Mouse (Mus musculus) WW6 (cell line): ENCODE results near the gene Mocs1.

Experiments
- DNase-seq: peaks from one replicate; pipeline ENCODE4 v3.0.0-alpha.2; 2013; ENCODE audit warnings: low read depth, low spot score

The Mocs1 gene

DNA sequence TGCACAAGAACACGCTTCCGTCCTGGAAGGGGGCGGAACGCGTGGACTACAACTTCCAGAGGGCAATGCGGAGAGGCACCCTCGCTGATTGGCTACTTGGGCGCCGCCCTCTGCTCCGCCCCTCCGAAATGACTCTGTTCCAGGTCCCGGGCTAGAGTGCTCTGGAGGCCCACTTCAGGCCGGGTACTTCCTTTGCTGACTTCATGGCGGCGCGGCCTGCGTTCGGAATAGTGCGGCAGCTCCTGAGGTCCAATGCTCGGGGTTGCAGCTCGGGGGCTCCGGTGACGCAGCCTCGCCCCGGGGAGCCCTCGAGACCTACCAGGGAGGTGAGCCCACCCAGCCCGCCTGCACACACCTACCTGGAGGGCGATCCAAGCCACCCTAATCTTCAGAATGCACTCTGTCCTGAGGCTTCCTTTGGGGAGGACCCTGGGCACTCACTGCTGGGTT lies at the start of gene Mocs1:
Gene Mocs1, plus strand, starts transcription at position 124 of the 450 bp plus-strand sequence.
- peak; percentile 79 for DNase-seq

DNA sequence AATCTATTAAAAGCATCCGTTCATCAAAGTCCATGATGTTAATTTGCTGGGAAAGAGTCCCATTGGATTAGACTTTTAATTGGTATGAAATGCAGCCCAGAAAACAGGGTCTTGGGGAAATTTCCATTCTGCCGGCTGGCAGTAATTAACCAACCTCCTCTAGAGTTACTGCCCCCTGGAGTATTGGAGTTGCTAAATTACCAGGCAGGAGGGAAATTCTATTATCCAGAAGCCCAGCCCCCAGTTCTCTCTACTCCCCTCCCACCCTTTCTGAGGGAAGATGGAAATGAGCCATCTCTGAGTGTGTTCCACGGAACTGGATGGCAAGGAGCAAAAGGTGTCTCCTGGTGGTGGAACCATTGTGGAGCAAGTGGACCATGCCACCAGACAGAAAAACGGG lies 48.5 kb upstream of the Mocs1 start:
- no peak for DNase-seq

DNA sequence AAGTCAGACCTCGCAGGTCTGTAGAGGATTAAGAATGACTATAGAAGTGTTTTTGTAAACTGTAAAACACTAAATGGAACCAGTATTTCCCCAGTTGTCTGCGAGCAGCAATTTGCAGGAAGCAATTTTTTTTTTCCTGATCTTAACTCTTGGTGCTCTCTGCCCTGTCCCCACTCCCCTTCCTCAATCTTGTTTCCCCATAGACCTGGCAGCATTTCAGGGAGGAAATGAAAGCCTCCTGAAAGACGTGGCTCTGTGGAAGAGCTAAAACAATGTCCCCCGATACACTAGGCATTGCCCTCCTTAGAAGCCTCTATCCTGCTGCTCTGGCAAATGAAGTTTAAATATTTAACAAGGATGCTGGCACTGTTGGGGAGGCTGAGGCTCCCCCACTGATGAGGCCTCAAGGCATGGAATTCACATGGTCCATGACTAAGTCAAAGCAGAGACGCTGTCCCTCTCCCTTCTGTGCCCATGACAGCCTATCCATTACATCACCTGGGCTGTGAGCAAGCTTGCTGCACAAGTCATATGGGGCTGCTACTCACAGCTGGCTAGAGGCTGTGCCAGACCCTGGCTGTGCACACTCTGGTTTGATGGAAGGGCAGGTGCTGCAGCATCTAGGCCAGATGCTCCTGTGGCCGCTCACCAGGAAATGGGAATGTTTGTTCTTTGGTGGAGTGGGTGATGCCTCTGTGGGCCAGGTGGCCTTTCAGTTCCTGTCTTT lies 43.8 kb upstream of the Mocs1 start:
- no peak for DNase-seq

DNA sequence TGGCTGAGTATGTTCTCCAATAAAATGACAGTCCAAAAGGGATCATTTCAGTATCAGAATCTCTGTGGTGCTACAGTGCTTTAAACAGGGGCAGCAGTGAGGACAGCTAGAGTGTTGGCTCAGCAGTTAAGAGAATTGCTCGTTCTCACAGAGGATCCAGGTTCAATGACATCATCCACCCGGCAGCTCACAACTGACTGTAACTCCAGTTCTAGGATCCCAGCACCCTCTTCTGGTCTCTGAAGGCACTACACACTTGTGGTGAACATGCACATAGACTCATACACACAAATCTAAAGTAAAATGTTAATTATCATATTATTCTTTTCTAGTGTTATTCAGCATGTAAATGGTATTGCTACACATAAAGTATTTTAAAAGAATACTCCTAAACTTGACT lies 40.4 kb upstream of the Mocs1 start:
- DNase-seq: no peak

DNA sequence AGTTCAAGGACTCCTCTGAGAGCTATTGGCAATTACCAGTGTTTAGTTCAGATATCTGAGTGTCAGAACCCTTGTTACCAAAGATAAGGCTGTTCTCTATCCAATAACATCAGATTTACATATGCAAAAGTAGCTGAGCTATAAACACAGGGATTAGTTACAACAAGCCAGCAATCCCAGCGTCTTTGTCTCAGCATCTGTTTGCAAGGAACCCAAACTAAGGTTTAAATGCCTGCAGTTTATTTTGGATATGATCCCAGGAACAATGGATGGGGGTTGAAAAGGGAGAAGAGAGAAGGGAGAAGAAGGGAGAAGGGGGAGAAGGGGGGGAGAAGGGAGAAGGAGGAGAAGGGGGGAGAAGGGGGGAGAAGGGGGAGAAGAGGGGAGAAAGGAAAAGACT lies 35.4 kb upstream of the Mocs1 start:
- DNase-seq: no peak

DNA sequence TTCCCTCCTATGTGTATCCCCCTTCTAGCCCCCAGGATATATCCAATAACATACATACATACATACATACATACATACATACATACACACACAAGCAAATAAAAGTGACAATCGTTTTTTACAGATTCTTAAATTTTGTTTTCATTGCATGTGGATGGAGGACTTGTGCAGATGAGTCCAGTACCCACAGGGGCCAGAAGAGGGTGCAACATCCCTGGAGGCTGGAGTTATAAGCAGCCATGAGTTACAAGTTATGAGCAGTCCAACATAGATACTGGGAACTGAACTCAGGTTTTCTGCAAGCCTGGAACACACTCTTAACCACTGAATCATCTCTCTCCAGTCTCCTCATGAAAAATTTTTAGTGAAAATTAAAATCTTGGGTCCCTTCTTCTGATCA lies 33.3 kb upstream of the Mocs1 start:
- no peak for DNase-seq

DNA sequence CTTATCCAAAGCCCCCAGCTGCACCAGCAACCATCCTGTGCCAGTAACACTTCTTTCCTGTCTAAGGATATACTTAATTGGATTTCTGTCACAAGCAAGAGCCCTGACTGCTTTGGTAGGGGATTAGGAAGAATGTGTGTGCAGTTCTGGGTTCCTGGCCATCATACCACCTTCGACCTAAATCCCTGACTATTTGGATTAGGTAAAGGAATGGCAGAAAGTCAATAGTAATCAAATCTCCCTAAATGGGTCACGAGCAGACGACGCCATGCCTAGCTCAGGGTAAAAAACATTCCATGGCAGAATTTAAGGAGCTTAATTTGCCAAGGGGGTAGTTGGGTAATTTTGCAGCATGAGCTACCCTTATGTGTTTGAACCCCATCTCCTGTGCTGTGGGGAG lies 28.6 kb upstream of the Mocs1 start:
- DNase-seq: no peak

DNA sequence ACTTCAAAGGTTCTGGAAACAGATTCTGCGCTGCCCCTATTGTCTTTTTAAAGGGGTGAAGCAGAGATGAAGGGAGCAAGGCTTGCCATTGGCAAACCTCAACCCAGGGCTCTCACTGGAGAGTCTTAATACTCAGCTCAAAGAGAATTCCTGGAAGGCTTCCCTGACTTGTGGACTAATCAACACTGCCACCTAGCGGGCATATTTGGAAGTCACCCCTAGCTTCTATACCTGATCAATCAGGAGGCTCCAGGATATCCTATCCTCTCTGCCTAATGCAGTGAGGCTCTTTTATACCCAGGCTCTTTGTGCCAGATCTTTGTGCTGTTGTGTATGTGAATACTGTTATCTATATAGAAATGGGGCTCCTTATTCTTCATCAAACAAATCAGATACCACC lies 28.0 kb upstream of the Mocs1 start:
- peak; percentile 36 for DNase-seq

DNA sequence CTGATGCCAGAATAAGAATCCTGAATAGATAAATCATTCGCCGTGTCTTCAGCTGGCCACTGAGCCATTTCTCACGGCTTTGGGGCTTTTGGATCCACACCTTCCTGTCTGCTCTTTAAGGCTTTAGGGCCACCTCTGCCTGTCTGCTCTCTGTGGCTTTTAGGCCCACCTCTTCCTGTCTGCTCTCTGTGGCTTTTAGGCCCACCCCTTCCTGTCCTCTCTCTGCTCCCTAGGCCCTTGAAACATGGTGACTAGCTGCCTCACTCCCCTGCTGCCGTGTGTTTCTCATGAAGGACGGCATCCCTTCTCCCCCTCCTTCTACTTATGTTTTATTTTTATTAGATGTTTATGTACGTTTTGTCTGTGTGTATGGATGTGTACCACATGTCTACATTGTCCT lies 25.0 kb upstream of the Mocs1 start:
- no peak for DNase-seq

DNA sequence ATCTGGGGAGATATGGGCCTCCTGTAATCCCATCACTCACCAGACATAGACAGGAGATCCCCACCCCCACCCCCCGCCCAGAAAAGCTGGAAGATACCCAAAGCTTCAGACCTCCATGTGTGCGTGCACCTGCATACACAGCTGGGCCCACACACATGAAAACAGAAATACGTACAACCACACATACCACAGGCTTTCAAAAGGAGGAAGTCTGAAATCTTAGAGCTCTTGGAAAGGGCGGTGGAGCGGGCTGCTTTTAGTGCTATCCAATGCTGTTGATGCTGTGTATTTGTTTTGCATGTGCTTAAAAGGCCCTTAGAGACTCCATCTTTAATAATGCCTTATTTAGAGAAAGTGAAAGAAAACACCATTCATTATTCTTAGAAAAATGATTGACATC lies 22.2 kb upstream of the Mocs1 start:
- no peak for DNase-seq

DNA sequence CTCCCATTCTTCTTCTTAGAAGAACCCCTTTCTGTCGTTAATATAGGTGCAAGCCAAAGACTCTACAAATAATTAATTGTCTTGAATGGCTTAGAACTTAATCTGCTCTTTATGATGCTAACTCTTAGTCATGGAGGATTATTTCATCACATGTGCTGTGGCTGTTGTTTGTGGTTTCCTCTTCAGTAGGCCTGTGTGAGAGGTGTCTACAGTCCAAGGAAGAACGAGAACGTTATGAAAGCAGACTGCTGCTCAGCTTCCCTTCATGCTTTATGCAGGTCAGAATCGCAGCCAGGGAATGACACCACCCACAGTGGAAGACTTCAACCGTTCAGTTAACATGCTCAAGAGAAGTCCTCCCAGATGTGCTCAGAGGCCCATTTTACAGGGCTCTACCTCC lies 15.2 kb upstream of the Mocs1 start:
- no peak for DNase-seq

DNA sequence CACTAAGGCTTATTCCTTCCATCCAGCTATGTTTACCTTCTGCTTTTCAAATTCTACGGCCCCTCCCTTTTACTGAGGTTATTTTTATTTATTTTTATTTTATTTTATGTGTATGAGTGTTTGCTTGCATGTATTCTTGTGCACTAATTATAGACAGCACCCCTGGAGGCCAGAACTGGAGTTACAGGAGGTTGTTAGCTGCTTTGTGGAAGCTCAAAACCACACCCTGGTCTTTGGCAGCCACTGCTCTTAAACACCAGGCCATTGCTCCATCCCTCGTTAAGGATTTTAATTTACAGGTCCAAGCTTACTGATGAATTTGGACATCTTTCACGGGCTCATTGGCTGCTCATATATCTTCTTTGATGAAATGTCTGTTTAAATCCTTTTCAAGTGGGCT lies 14.6 kb upstream of the Mocs1 start:
- no peak for DNase-seq

DNA sequence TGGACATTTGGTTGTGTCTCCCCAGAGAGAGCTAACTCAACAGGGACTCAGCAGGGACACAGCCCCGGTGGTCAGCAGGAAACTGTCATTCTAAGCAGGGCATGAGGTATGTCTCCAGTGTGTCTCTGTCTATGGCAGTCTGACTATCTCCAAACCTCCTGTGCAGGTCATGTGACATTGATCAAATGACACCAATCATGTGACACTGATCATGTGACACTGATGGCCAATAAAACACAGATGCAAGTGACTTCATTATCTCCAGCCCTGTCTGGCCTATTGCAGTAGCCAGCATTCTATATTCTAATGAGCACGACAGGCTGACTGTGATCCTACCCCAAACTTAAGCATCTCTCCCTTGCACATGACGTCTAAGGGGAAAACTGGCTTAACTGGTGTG lies 11.9 kb upstream of the Mocs1 start:
- DNase-seq: no peak

DNA sequence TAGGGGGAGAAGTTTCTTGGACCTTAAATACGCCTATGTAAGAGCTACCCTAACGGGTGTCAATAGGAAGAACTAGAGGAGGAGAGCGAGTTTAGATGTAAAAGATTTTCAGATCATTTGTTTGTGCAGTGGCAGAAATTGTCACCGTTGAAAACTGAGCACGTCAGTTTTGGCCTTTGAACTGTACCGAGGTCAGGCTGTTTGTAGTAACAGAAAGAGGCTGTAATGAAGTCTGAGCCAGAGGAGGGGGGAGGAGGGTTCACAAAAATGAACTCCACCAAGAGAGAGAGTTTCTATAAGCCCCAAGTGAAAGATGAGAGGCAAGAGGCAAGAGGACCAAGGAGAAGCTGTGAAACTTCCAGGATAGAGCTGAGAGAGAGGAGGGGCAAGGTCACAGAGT lies 8.3 kb upstream of the Mocs1 start:
- DNase-seq: no peak

DNA sequence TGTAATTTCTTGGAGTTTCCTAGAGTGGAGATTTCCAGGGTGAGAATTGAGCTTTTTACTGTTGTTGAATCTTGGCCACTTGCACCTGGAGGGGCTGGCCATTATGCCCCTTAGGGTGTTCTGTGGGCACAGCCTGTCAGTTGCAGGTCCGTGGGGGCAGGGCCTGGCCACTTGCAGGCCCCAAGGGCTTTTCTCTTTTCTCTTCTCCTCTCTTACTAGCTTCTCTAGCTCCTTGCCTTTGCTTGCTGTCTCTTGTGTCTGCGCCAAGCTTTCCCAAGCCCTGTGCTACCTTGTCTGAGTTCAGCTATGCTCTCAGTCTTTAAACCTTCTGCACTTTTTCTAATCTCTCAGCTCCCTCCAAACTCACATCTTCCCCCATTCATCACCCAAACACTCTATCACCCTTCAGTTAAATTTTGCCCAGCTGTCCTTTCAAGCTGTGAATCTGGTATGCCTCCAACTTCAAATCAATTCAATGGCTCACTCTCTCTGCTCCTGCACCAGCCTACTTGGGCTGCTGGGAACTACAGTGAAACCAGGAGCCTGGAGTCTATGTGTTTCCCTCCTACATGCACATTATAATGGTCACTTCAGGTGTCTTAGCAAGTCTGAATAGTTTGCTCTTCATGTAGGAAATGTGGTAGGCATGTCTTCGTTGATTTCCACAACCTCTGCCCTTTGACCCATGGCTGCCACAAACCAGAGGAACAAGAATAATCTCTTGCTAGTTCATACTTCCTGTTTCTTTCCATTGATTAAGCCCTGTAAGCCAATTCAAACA lies 5.7 kb upstream of the Mocs1 start:
- no peak for DNase-seq

DNA sequence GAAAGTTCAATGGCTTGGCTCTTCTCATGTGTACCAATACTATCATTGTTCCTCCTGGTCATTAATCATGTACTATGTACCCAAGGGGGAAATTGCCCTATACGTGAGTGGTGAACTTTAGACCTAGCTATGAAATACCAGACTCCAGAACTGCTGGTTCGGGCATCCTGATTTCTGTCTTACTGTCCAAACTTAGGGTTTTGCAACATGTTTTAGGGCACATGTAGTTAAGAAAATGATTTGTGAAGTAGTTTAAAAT lies 5.2 kb upstream of the Mocs1 start:
- DNase-seq: no peak

DNA sequence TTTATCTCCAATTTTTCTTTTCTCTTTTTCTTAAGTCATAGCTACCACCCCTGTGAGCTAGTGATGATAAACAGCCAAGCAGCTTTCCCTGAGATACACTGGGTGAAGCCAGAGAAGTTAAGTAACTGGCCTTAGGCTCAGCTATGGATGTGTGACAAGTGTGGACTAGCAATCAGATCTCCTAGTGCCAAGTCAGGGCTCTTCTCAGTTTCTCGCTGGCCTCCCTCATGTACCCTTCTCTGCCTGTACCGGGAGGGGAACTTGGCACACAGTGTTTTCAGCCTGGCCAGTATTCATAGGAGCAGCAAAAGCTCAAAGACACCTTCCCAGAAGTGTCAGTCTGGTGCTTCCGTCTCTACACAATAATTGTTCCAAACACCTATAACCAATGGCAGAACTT lies 4.3 kb upstream of the Mocs1 start:
- no peak for DNase-seq

DNA sequence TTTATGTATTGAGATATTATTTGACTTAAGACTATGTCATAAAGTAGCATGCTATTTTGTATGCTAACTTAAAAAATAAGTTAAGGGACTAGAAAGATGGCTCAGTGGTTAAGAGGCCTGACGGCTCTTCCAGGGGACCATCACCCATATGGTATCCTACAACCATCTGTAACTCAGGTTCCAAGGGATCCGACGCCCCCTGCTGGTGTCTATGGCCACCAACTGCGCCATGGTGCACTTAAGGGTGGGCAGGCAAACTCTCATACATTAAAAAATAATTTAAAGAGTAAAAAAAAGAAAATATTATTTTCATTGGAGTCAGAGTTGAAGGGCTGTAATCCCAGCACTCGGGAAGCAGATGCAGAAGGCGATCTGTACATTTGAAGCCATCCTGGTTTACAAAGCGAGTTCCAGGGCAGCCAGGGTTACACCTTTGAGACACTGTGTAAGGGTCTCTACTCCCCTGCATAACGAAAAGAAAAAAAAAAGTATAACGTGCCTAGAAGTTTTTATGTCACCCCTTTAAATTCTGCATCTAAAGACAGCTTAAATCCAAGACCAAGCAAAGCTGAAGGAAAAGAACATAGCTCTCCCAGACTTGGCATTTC lies 427 bp upstream of the Mocs1 start:
- DNase-seq: no peak

DNA sequence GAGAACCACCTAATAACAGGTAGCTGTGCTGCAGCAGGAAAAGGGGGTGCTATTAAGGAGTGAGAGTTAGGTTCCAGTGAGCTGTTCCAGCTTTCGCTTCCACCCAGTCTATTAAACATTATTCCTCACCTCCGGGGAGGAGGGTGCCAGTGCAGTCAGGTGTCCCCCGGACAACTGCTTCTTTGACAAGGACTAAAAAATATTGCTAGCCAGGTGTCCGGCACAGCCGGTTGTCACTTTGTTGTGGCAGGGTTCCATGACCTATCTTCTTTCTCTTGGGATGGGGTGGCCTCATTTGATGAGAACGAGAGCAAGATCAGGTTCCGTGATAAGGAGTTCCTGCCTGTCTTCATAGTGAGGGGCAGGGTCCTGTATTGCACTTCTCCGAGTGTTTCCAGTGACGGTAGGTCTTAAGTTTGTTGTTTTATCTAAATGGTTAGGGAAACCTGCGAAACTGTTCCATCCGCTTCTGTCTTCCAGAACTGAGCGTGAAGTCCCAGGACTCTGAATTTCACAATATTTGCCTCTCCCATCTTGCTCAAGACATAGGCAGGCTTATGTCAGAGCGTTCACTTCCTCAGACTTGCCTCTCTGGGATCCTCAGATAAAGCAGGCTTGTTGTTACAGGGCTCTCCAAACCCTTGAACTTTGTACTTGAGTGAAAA lies 721 bp downstream of the Mocs1 start:
- DNase-seq: no peak

DNA sequence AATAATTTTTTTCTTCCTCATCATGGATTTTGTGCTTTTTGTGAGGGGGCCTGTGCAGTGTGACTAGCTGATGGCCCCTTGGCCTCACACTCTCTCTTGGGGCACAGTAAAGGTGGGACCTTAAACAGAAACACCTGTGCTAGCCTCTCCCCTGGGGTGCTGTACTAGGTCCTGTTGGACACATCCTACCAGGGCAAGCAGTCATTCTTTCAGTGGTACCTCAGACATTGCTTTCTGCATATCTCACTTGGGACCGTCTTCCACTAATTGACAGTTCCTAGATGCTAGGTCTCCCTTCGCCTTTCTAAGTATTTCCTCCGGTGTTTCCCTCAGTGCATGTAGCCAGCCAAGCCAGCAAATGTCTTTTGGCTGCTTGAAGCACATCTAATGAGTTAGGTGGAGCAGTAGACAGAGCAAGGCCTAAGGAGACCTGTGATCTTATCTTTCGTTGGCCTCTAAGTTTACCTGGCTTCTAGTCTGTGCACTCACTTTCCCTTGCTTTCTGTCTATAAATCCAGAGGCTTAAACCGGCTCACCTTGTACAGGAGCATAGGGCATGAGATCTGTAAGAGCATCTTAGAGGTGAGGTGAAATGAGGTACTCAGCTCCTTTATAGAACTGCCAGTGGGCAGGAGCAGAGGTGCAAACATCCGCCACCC lies 1.4 kb downstream of the Mocs1 start:
- DNase-seq: no peak

DNA sequence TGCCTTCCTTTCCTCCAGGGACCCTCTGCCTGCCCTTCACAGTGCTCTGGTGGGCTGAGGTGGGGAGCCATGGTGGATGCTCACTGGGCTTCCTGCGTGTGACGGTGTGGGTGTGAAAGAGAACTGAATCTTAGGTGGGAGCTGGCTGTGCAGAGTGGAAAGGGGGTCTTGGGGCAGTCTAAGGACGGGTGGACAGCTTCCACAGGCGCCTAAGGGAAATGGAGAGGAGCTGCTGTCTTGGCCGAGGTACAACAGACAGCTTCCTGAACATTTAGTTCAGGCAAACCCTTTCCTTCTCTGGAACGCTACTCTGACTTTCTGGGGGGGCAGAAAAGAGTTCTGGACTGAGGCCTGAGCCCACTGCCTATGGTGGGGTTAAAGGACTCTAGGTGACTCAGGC lies 2.0 kb downstream of the Mocs1 start:
- no peak for DNase-seq

DNA sequence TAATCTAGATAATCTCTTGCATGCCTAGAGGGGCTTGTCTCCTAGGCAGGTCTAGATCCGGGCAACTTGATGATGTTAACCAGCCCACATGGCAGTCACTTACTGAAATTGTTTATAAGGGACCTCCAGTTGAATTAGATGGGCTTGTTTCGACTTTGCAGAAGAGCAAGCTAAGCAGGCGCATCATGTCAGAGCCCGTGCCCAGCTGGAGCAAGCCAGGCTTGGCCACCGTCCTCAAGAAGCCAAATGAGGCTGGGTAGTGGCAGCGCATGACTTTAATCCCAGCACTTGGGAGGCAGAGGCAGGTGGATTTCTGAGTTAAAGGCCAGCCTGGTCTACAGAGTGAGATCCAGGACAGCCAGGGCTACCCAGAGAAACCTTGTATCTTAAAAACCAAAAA lies 3.0 kb downstream of the Mocs1 start:
- DNase-seq: no peak
